Mouse (Mus musculus): Measurements from ENCODE around the gene Ybx1. TPM values are rescaled to one million over a fixed set of nuclear protein-coding genes. Genes with fewer than 3 reads are reported as not detected.
A peak's percentile ranks its signal among the peaks of the same experiment; 100 is the strongest.

Gene Ybx1
- polyA plus RNA-seq, 1 experiment from 2014 or later, result 1,031 TPM

DNA sequence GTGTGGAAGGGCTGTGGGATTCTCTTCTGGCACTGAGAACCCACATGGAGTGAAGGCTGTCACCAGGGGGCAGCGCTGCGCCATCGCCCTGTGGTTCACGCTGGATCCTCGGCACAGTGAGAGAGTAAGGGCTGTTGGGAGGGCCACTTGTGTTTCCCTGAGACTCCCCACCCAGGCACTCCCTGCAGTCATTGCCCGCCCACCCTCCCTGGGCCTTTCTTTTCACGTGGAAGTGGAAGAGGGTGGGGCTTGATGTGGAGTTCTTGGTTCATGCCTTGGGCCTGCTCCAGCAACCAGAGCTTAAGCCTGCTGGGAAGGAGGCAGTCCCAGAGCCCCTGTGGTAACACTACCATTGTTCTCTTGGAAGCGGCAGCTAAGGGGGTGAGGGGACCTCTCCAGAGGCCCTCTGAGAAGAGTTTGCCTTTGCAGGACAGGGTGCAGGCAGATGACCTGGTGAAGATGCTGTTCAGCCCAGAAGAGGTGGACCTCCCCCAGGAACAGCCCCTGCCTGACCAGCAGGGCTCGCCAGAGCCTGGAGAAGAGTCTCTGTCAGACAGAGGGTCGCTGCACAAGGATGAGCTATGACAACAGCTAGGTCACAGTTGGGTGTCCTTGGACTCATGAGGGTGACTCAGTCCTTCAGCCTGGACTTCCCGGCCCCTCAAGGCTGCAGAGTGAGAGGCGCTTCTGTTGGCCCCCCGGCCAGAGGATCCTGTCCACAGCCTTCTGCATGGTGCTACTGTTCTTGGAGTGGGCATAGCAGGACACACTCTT is 46.8 kb downstream of the Ybx1 start:
- Histone ChIP-seq H3K27ac (no peak overlapping the region), H3K4me3 (replicated peaks) (no peak overlapping the region), H3K36me3 (peaks cover 60% of the 10 kb centered on the region), H3K9me3 (no peaks in the 10 kb centered on the region), H3K4me2 (no peak overlapping the region), H3K27me3 (no peaks in the 10 kb centered on the region), H3K9ac (replicated peaks) (no peak overlapping the region; the same call in none of the 2 replicates), H3K4me1 (replicated peaks) (no peaks in the 10 kb centered on the region)
- WGBS, result 40% methylated on average over 13 of the region's 13 CpGs
- no peak for ATAC-seq (ENCODE audit: insufficient number of reproducible peaks, insufficient read depth, low FRiP score, low TSS enrichment, low read depth)

DNA sequence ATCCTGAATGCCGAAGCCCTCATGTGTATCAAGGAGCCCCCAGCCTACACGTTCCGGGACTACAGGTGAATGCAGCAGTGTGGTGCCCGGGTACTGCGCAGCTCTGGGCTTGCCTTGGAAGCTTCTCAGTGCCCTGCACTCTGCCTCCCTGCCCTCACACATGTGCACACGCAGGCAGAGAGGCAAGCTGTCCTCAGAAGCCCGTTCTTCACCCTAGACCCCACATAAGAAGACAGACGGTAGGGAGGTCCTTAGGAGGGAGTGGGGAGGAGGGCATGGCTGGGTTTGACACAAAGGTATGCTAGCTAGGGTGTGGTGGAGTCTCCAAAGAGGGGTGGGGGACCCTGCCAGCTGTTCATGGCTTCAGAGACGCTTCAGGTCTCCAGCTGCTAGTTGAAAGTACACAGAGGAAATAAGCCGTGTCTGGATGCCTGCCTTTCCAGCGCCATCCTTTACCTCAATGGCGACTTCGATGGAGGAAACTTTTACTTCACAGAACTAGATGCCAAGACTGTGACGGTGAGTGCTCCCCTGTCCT is 47.6 kb downstream of the Ybx1 start:
- Histone ChIP-seq H3K4me2 (no peak overlapping the region), H3K4me3 (replicated peaks) (no peak overlapping the region), H3K9ac (replicated peaks) (no peak overlapping the region), H3K9me3 (no peaks in the 10 kb centered on the region), H3K27me3 (no peaks in the 10 kb centered on the region), H3K4me1 (replicated peaks) (no peaks in the 10 kb centered on the region), H3K36me3 (peaks cover 69% of the 10 kb centered on the region), H3K27ac (no peak overlapping the region)
- ATAC-seq (ENCODE audit: insufficient number of reproducible peaks, insufficient read depth, low FRiP score, low TSS enrichment, low read depth), result no peak
- 82% methylated on average over 14 of the region's 14 CpGs for WGBS

DNA sequence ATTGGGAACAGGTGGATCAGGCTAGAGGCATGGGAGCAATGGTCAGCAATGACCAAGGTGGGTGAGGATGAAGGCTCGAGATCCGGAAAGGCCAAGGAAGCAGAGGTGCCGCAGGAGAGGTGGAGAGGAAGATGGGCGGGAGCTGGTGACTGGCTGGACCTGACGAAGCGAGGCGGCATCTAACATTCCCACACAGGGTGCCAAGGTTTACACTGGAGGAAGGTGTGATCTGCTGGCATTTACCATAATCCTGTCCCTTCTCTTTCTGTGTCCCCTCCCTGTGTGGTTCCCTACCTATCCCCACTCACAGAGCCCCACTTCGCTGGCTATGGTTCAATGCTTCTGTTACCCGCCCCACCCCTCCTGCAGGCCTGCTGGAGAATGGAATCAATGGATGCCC is 48.4 kb downstream of the Ybx1 start:
- no peak for ATAC-seq (ENCODE audit: insufficient number of reproducible peaks, insufficient read depth, low FRiP score, low TSS enrichment, low read depth)
- Histone ChIP-seq H3K9me3 (no peaks in the 10 kb centered on the region), H3K9ac (replicated peaks) (no peak overlapping the region), H3K4me1 (replicated peaks) (no peaks in the 10 kb centered on the region), H3K36me3 (peaks cover 77% of the 10 kb centered on the region), H3K27ac (no peak overlapping the region), H3K27me3 (no peaks in the 10 kb centered on the region), H3K4me3 (replicated peaks) (no peak overlapping the region), H3K4me2 (no peak overlapping the region)
- WGBS, result 93% methylated on average over 9 of the region's 9 CpGs

DNA sequence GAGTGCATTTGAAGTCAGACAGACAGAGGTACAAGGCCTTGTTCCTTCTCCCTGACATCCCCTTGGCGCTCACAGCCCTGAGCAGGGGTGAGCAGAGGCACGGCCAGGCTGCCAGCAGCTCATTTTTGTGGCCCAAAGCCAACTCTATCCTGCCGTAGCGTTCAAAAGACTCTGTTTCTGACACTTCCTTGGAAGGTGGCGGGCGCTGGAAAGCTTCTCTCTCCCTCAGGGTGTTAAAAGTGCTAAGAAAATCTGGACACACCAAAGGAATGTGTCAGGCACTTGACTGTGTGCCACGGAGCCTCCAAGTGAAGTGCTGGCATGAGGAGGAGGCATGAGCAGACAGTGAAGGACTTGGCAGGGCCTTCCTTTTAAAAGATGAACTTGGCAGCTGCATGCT is 48.8 kb downstream of the Ybx1 start:
- Histone ChIP-seq H3K4me3 (replicated peaks) (no peak overlapping the region), H3K9ac (replicated peaks) (no peak overlapping the region), H3K36me3 (peaks cover 81% of the 10 kb centered on the region), H3K4me1 (replicated peaks) (no peaks in the 10 kb centered on the region), H3K9me3 (no peaks in the 10 kb centered on the region), H3K4me2 (no peak overlapping the region), H3K27me3 (no peaks in the 10 kb centered on the region), H3K27ac (no peak overlapping the region)
- ATAC-seq (ENCODE audit: insufficient number of reproducible peaks, insufficient read depth, low FRiP score, low TSS enrichment, low read depth), result no peak
- 88% methylated on average over 7 of the region's 7 CpGs for WGBS

DNA sequence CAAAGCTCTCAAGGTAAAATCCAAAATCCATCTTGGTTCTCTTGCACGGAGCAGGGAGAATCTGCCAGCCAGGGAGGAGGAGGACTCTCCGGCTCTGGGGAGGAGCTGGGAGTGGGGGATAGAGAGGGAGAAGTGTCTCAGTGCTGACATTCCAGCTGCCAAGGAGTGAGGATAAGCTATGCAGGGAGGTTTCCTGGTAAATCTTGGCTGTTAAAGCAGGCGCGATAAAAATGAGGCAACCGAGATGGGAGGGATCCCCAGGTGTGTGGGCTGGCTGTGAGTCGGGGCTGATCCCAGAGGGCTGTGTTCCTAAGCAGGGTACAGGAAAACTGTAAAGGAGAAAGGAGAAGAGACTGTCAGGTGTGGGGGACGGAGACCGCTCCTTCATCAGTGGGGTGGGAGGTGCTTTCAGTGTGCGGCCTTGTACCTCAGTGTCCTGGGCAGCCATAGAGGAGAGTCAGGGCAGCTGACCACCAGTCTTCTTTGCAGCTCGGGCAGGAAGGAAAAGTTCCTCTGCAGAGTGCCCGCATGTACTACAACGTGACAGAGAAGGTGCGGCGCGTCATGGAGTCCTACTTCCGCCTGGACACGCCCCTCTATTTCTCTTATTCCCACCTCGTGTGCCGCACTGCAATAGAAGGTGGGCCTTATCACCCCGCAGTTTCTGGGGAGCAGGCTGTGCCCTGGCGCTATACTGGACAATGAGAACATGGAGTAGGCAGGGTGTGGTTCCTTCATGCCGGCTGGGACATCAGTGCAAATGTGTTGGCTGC is 49.8 kb downstream of the Ybx1 start:
- no peak for ATAC-seq (ENCODE audit: insufficient number of reproducible peaks, insufficient read depth, low FRiP score, low TSS enrichment, low read depth)
- Histone ChIP-seq H3K9me3 (no peaks in the 10 kb centered on the region), H3K36me3 (peaks cover 84% of the 10 kb centered on the region), H3K9ac (replicated peaks) (no peak overlapping the region), H3K4me3 (replicated peaks) (no peak overlapping the region), H3K4me1 (replicated peaks) (no peaks in the 10 kb centered on the region), H3K4me2 (no peak overlapping the region), H3K27ac (no peak overlapping the region), H3K27me3 (no peaks in the 10 kb centered on the region)
- 80% methylated on average over 22 of the region's 22 CpGs for WGBS

DNA sequence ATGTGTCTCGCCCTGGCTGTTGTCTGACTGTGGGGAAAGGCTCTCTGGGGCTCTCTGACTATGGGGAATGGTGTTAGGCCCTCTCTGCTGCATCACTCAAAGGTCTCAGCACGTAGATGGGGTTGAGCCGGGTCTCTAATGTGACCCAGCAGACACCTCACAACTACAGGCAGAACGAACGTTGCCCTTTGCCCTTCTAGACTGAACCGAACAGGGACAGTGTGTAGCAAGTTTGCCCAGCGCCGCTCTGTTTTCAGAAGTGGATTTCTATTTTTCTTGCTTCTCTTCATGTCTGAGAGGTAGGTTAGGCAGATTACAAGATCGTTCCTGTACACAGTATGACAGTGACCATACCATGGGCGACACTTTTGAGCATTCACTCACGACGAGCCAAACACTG is 51.8 kb downstream of the Ybx1 start:
- no peak overlapping the region for H3K9ac ChIP-seq (replicated peaks)
- peaks cover 79% of the 10 kb centered on the region for H3K36me3 ChIP-seq
- H3K27ac ChIP-seq, result no peak overlapping the region
- H3K4me2 ChIP-seq, result no peak overlapping the region
- H3K4me3 ChIP-seq (replicated peaks), result no peak overlapping the region
- ATAC-seq (ENCODE audit: insufficient number of reproducible peaks, insufficient read depth, low FRiP score, low TSS enrichment, low read depth), result no peak
- H3K4me1 ChIP-seq (replicated peaks), result no peaks in the 10 kb centered on the region
- no peaks in the 10 kb centered on the region for H3K27me3 ChIP-seq
- H3K9me3 ChIP-seq, result no peaks in the 10 kb centered on the region
- WGBS, result 87% methylated on average over 12 of the region's 12 CpGs

DNA sequence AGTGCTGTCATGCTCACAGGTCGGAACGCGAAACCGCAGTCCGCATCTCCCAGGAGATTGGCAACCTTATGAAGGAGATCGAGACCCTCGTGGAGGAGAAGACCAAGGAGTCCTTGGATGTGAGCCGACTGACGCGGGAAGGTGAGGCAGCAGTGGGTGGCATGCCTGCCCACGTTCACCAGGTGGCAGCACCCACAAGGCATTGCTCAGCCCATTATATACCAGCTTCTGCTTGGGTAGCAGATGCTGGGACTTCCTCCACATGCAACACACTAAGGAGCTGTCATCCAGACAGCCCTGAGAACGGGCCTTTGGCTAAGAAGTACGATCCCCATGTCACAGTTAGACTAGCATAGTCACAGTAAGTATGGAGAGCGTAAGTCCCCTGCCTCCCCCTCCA is 52.7 kb downstream of the Ybx1 start:
- Histone ChIP-seq H3K27ac (no peak overlapping the region), H3K36me3 (peaks cover 79% of the 10 kb centered on the region), H3K9ac (replicated peaks) (no peak overlapping the region), H3K4me3 (replicated peaks) (no peak overlapping the region), H3K4me1 (replicated peaks) (no peaks in the 10 kb centered on the region), H3K4me2 (no peak overlapping the region), H3K9me3 (no peaks in the 10 kb centered on the region), H3K27me3 (no peaks in the 10 kb centered on the region)
- 91% methylated on average over 14 of the region's 14 CpGs for WGBS
- ATAC-seq (ENCODE audit: insufficient number of reproducible peaks, insufficient read depth, low FRiP score, low TSS enrichment, low read depth), result no peak

DNA sequence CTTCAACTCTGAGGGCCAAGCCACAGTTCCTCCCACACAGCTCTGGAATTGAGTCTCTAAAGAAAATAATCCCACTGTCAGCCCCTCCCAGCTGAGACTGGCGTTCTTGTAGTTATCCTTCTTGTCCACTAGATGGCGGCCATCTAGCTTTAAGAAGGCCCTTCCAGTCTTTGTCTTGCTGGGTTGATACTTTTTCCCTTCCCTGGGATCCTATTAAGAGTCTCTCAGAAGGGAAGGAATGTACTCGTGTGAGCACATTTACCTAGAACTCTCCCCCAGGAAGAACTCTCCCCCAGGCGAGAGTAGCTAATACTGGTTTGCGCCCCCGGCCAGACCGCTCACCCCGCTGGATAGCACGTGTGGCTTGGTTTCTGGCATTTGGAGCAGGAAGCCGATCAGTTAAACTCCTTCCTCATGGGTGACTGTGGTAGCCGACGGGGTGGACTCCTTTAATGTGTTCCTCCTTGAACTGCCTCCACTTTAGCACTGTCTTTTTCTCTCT is 55.2 kb downstream of the Ybx1 start:
- 0 out of 2 replicates have a peak overlapping the region, but pooled peaks have one; percentile 23 for H3K9ac ChIP-seq (replicated peaks)
- H3K4me2 ChIP-seq, result no peak overlapping the region
- no peaks in the 10 kb centered on the region for H3K9me3 ChIP-seq
- no peaks in the 10 kb centered on the region for H3K27me3 ChIP-seq
- 0 out of 2 replicates have a peak overlapping the region, but pooled peaks have one; percentile 41 for H3K27ac ChIP-seq
- ATAC-seq (ENCODE audit: insufficient number of reproducible peaks, insufficient read depth, low FRiP score, low TSS enrichment, low read depth), result no peak; the same call in 1 of the 2 replicates
- peaks cover 68% of the 10 kb centered on the region for H3K36me3 ChIP-seq
- WGBS, result 35% methylated on average over 12 of the region's 12 CpGs
- peaks cover 6% of the 10 kb centered on the region; the same call in 1 of the 2 replicates for H3K4me1 ChIP-seq (replicated peaks)
- H3K4me3 ChIP-seq (replicated peaks), result no peak overlapping the region

DNA sequence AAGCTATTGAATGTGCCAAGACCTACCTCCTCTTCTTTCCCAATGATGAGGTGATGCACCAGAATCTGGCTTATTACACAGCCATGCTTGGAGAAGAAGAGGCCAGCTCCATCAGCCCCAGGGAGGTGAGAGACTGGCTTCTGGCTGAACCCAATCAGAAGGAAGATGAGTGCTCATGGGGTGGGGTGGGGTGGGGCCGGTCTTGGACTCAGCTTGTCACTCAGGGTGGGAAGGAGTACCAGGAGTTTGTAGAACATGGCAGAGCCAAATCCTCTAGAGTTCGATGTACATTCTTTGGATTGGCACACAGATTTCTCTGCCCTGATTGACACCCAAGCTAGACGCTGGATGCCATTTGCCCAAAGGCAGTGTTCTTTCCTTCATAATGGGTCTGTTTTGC is 55.7 kb downstream of the Ybx1 start:
- H3K4me3 ChIP-seq (replicated peaks), result no peak overlapping the region
- peaks cover 11% of the 10 kb centered on the region; the same call in 1 of the 2 replicates for H3K4me1 ChIP-seq (replicated peaks)
- H3K27ac ChIP-seq, result no peak overlapping the region
- H3K4me2 ChIP-seq, result no peak overlapping the region
- H3K9me3 ChIP-seq, result no peaks in the 10 kb centered on the region
- ATAC-seq (ENCODE audit: insufficient number of reproducible peaks, insufficient read depth, low FRiP score, low TSS enrichment, low read depth), result no peak
- no peaks in the 10 kb centered on the region for H3K27me3 ChIP-seq
- 77% methylated on average over 3 of the region's 3 CpGs for WGBS
- H3K36me3 ChIP-seq, result peaks cover 63% of the 10 kb centered on the region
- no peak overlapping the region for H3K9ac ChIP-seq (replicated peaks)

DNA sequence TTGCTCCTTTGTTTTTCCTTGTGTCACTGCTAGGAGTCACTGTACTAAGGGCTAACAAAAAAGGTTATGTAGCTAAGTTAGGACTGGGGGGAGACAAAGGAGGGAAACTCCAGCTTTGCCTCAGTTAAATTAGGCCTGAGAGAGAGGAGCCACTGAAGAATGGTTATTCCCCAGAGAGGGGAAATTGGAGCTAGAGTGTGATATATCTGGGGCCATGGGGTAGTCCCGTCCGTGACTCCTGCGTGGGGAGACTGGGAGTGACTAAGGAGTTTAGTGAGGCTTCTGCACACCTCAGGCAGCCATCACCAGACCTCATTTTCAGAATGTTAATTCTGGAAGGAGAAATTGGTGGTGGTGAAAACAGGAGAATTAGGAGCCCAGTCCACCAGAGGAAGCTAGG is 60.1 kb downstream of the Ybx1 start:
- peak overlapping the region; percentile 83 for H3K4me2 ChIP-seq
- 88% methylated on average over 3 of the region's 3 CpGs for WGBS
- peaks cover 19% of the 10 kb centered on the region for H3K4me1 ChIP-seq (replicated peaks)
- no peak for ATAC-seq (ENCODE audit: insufficient number of reproducible peaks, insufficient read depth, low FRiP score, low TSS enrichment, low read depth)
- no peak overlapping the region for H3K27ac ChIP-seq
- no peaks in the 10 kb centered on the region for H3K9me3 ChIP-seq
- peak overlapping the region; percentile 94 for H3K4me3 ChIP-seq (replicated peaks)
- H3K27me3 ChIP-seq, result no peaks in the 10 kb centered on the region
- peaks cover 31% of the 10 kb centered on the region for H3K36me3 ChIP-seq
- H3K9ac ChIP-seq (replicated peaks), result no peak overlapping the region

DNA sequence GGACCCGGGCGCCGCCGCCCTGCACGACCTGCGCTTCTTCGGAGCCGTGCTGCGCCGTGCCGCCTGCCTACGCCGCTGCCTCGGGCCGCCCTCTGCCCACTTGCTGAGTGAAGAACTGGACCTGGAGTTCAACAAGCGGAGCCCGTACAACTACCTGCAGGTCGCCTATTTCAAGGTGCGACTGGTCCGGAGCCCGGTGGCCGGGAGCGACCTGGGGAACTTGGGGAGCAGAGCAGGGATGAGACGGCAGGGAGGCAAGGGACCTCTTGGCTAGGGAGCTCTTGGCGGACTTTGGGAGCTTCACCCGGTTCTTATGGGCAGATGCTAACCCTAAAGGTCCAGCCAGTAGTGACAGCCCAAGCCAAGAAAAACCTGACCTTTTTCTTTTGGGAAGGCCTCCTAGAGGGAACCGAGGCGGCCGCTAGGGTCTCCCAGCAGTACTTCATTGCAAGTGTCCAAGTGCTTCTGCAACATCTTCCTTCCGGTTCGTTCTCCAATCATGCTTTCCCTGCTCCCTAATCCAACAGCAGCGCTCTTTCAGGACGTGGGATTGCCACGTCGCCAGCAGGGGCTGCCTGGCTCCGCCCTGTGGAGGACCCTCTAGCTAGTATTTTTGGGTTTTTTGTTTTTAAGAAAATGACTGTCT is 61.0 kb downstream of the Ybx1 start:
- H3K4me2 ChIP-seq, result peak overlapping the region; percentile 83
- ATAC-seq (ENCODE audit: insufficient number of reproducible peaks, insufficient read depth, low FRiP score, low TSS enrichment, low read depth), result peak; percentile 29; the same call in 1 of the 2 replicates
- H3K9me3 ChIP-seq, result no peaks in the 10 kb centered on the region
- H3K36me3 ChIP-seq, result peaks cover 35% of the 10 kb centered on the region
- peak overlapping the region; percentile 64; the same call in 1 of the 2 replicates for H3K27ac ChIP-seq
- under 1% methylated on average over 36 of the region's 36 CpGs for WGBS
- peaks cover 19% of the 10 kb centered on the region for H3K4me1 ChIP-seq (replicated peaks)
- peak overlapping the region; percentile 94 for H3K4me3 ChIP-seq (replicated peaks)
- H3K27me3 ChIP-seq, result no peaks in the 10 kb centered on the region
- H3K9ac ChIP-seq (replicated peaks), result peak overlapping the region; percentile 84

Measured in limb, embryonic 12.5 days (tissue).